In the genomic region with DNA sequence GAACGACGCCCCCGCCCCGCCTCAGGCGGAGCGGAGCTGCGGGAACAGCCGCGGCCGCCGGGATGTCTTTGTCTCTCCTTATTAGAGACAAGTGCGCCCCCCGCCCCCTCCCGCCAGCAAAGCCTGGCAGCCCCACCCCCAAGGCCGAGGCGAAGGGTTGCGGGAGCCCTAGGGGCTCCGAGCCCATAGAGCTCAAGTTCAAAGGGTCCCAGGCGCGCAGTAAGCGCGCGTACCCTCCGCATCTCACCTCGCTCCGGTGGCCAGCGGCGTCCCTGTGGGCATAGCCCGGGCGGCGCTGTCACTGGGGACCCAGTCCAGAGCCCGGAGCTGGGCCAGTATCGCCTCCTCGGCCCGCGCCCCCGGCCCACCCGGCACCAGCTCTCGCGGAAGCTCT, we compare ENCODE assay signal across 9 mouse cellular contexts. TPM values are rescaled to one million over a fixed set of nuclear protein-coding genes. Genes with fewer than 3 reads are reported as not detected.
A peak's percentile ranks its signal among the peaks of the same experiment; 100 is the strongest.
DNase-seq lines count a peak whose midpoint lies in the region; ATAC-seq and TF ChIP-seq lines count a peak whose summit lies in the region.
"Had no signal": no experiment of that assay in that cellular context is flagged by ENCODE, and none has a peak within 500 bp of the region (broad histone marks: within the 10 kb centered on the region; RNA-seq: fewer than 3 reads in every experiment).

No protein-coding gene starts in this region.

- peak overlapping the region; percentile 95 for H3K27ac ChIP-seq in heart, embryonic 10.5 days
- peak overlapping the region; percentile 78 for H3K27ac ChIP-seq in forebrain, embryonic 13.5 days
- H3K27ac ChIP-seq in liver, embryonic 11.5 days (ENCODE audit: low read depth, low read length), result peak overlapping the region; percentile 68; the same call in 1 of the 2 replicates

- 1% methylated on average over 40 of the region's 40 CpGs for WGBS in heart, embryonic 10.5 days
- under 1% methylated on average over 27 of the region's 40 CpGs for WGBS in forebrain, embryonic 13.5 days
- WGBS in liver, embryonic 11.5 days, result 2% methylated on average over 40 of the region's 40 CpGs

- no peak for DNase-seq in heart, embryonic 10.5 days (ENCODE audit: low spot score)
- no peak for DNase-seq in heart, postnatal 10 days
- DNase-seq in liver, embryonic 11.5 days (ENCODE audit: low spot score), result no peak
- no peak for DNase-seq in urinary bladder, postnatal 4 days (ENCODE audit: low spot score in 2 of 2)
- no peak for DNase-seq in ovary, adult 18-20 months (ENCODE audit: low spot score)

- peak; percentile 63 for ATAC-seq in forebrain, embryonic 13.5 days
- ATAC-seq in liver, embryonic 11.5 days (replicated peaks; ENCODE audit: low FRiP score), result peak; percentile 33; the same call in 1 of the 2 replicates
- ATAC-seq in frontal cortex, adult (ENCODE audit: low TSS enrichment), result no peak

- TF ChIP-seq CTCF in E14TG2a.4 (conservative IDR thresholded peaks at IDR 0.05; ENCODE audit: low read length), result no peak

- H3K4me2 ChIP-seq in forebrain, embryonic 13.5 days, result peak overlapping the region; percentile 96
- peak overlapping the region; percentile 74 for H3K4me2 ChIP-seq in liver, embryonic 11.5 days

- peaks cover 12% of the 10 kb centered on the region for H3K36me3 ChIP-seq in heart, embryonic 10.5 days
- H3K36me3 ChIP-seq in E14TG2a.4 (ENCODE audit: insufficient read depth, low read length), result no peaks in the 10 kb centered on the region
- no peaks in the 10 kb centered on the region for H3K36me3 ChIP-seq in forebrain, embryonic 13.5 days (ENCODE audit: poor library complexity, severe bottlenecking)
- H3K36me3 ChIP-seq in liver, embryonic 11.5 days (ENCODE audit: control insufficient read depth, insufficient read depth, low read length), result no peaks in the 10 kb centered on the region
- H3K36me3 ChIP-seq: G1E had no signal

- H3K4me1 ChIP-seq in heart, embryonic 10.5 days, result peaks cover 79% of the 10 kb centered on the region
- H3K4me1 ChIP-seq in E14TG2a.4 (replicated peaks; ENCODE audit: low read depth, low read length), result peaks cover 36% of the 10 kb centered on the region
- peaks cover 51% of the 10 kb centered on the region for H3K4me1 ChIP-seq in forebrain, embryonic 13.5 days
- peaks cover 4% of the 10 kb centered on the region; the same call in 1 of the 2 replicates for H3K4me1 ChIP-seq in liver, embryonic 11.5 days (replicated peaks; ENCODE audit: control insufficient read depth, insufficient read depth, low read length)

- intact Hi-C loops in heart, postnatal 10 days (cut with DNase I), result no loop called here

- peak overlapping the region; percentile 87 for H3K4me3 ChIP-seq in heart, embryonic 10.5 days
- peak overlapping the region; percentile 91 for H3K4me3 ChIP-seq in E14TG2a.4 (replicated peaks; ENCODE audit: low read length)
- H3K4me3 ChIP-seq in forebrain, embryonic 13.5 days, result peak overlapping the region; percentile 73
- H3K4me3 ChIP-seq in liver, embryonic 11.5 days (ENCODE audit: low read depth, low read length), result peak overlapping the region; percentile 61

- no peaks in the 10 kb centered on the region for H3K9me3 ChIP-seq in heart, embryonic 10.5 days
- H3K9me3 ChIP-seq in E14TG2a.4 (ENCODE audit: low read length), result no peaks in the 10 kb centered on the region
- no peaks in the 10 kb centered on the region for H3K9me3 ChIP-seq in forebrain, embryonic 13.5 days (replicated peaks)
- H3K9me3 ChIP-seq in liver, embryonic 11.5 days (ENCODE audit: control insufficient read depth, low read length), result no peaks in the 10 kb centered on the region

- peak overlapping the region; percentile 89 for H3K9ac ChIP-seq in forebrain, embryonic 13.5 days
- peak overlapping the region; percentile 60 for H3K9ac ChIP-seq in liver, embryonic 11.5 days (ENCODE audit: low read depth, low read length)

- H3K27me3 ChIP-seq in heart, embryonic 10.5 days (ENCODE audit: insufficient read depth, poor library complexity, severe bottlenecking), result peaks cover 62% of the 10 kb centered on the region
- peaks cover 79% of the 10 kb centered on the region for H3K27me3 ChIP-seq in E14TG2a.4 (ENCODE audit: insufficient read depth, low read length)
- peaks cover 66% of the 10 kb centered on the region for H3K27me3 ChIP-seq in forebrain, embryonic 13.5 days
- H3K27me3 ChIP-seq in liver, embryonic 11.5 days (replicated peaks; ENCODE audit: control insufficient read depth, insufficient read depth, low read length), result peaks cover 65% of the 10 kb centered on the region

RNA-seq across cellular contexts. Expression of gene Cacna1h, which starts 0.4 kb away (rescaled TPM):
- polyA plus RNA-seq in heart, embryonic 10.5 days (2016; fragmentation: Nextera tagmentation; extraction: Ambion mirVana), result 11.1 and 11.8 TPM in 2 replicates
- total RNA-seq in heart, postnatal 10 days (2021), result 1 to 10 TPM; 7.9 to 8.4 TPM
- polyA plus RNA-seq in forebrain, embryonic 13.5 days (2015; fragmentation: Nextera tagmentation; extraction: Ambion mirVana), result 7.9 and 9.1 TPM in 2 replicates
- polyA plus RNA-seq in liver, embryonic 11.5 days (2014; fragmentation: Nextera tagmentation; extraction: Ambion mirVana), result 2.6 and 3.2 TPM in 2 replicates
- polyA plus RNA-seq: G1E had no signal

RNA-seq across cellular contexts. Expression of gene Tekt4, which starts 21.2 kb away (rescaled TPM):
- 0.55 and 0.84 TPM in 2 replicates for polyA plus RNA-seq in heart, embryonic 10.5 days (2016; fragmentation: Nextera tagmentation; extraction: Ambion mirVana)
- total RNA-seq in heart, postnatal 10 days (2021), result not detected
- polyA plus RNA-seq in forebrain, embryonic 13.5 days (2015; fragmentation: Nextera tagmentation; extraction: Ambion mirVana), result 0.57 and 0.82 TPM in 2 replicates
- not detected in 2 replicates for polyA plus RNA-seq in liver, embryonic 11.5 days (2014; fragmentation: Nextera tagmentation; extraction: Ambion mirVana)
- total RNA-seq: G1E had no signal
- polyA plus RNA-seq: G1E had no signal
